Mouse (Mus musculus): Measurements from ENCODE around the gene Spata2. TPM values are rescaled to one million over a fixed set of nuclear protein-coding genes. Genes with fewer than 3 reads are reported as not detected.

Gene Spata2
- polyA plus RNA-seq, 1 experiment from 2014 or later = 15.1 TPM

- Histone ChIP-seq H3K27me3 (replicated peaks; ENCODE audit: control insufficient read depth, insufficient read depth, low read length) (no peaks in the 10 kb centered on the region), H3K4me2 (ENCODE audit: low read length) (no peak overlapping the region), H3K9ac (ENCODE audit: low read length) (no peak overlapping the region), H3K9me3 (ENCODE audit: control insufficient read depth, low read length) (no peaks in the 10 kb centered on the region), H3K4me3 (ENCODE audit: low read depth, low read length) (no peak overlapping the region), H3K27ac (ENCODE audit: low read depth) (no peak overlapping the region), H3K36me3 (ENCODE audit: control insufficient read depth, insufficient read depth, low read length) (peaks cover 33% of the 10 kb centered on the region), H3K4me1 (replicated peaks; ENCODE audit: control insufficient read depth, insufficient read depth, low read length) (peaks cover 9% of the 10 kb centered on the region)
- 86% methylated on average over 6 of the region's 6 CpGs for WGBS
- DNase-seq (ENCODE audit: low spot score) (no peak), ATAC-seq (replicated peaks; ENCODE audit: low FRiP score, low TSS enrichment, low read depth) (no peak)
Observed at GRCm38 (mm10) chr2:167487994-167488393, 4.7 kb downstream of the Spata2 start.

- Histone ChIP-seq H3K9ac (ENCODE audit: low read length) (no peak overlapping the region), H3K36me3 (ENCODE audit: control insufficient read depth, insufficient read depth, low read length) (peaks cover 37% of the 10 kb centered on the region), H3K4me2 (ENCODE audit: low read length) (no peak overlapping the region), H3K27me3 (replicated peaks; ENCODE audit: control insufficient read depth, insufficient read depth, low read length) (no peaks in the 10 kb centered on the region), H3K4me3 (ENCODE audit: low read depth, low read length) (no peak overlapping the region), H3K9me3 (ENCODE audit: control insufficient read depth, low read length) (no peaks in the 10 kb centered on the region), H3K27ac (ENCODE audit: low read depth) (no peak overlapping the region), H3K4me1 (replicated peaks; ENCODE audit: control insufficient read depth, insufficient read depth, low read length) (peaks cover 9% of the 10 kb centered on the region)
- WGBS = 94% methylated on average over 6 of the region's 6 CpGs
- no peak for DNase-seq (ENCODE audit: low spot score)
- no peak for ATAC-seq (replicated peaks; ENCODE audit: low FRiP score, low TSS enrichment, low read depth)
Observed at GRCm38 (mm10) chr2:167487551-167487950, 5.1 kb downstream of the Spata2 start.

GRCm38 (mm10) chr2:167486573-167486972, 6.1 kb downstream of the Spata2 start:
- Histone ChIP-seq H3K9ac (ENCODE audit: low read length) (no peak overlapping the region), H3K36me3 (ENCODE audit: control insufficient read depth, insufficient read depth, low read length) (peaks cover 40% of the 10 kb centered on the region), H3K4me2 (ENCODE audit: low read length) (no peak overlapping the region), H3K4me3 (ENCODE audit: low read depth, low read length) (no peak overlapping the region), H3K27ac (ENCODE audit: low read depth) (no peak overlapping the region), H3K27me3 (replicated peaks; ENCODE audit: control insufficient read depth, insufficient read depth, low read length) (no peaks in the 10 kb centered on the region), H3K9me3 (ENCODE audit: control insufficient read depth, low read length) (no peaks in the 10 kb centered on the region), H3K4me1 (replicated peaks; ENCODE audit: control insufficient read depth, insufficient read depth, low read length) (peaks cover 3% of the 10 kb centered on the region)
- DNase-seq (ENCODE audit: low spot score) = no peak
- WGBS = 93% methylated on average over 4 of the region's 4 CpGs
- ATAC-seq (replicated peaks; ENCODE audit: low FRiP score, low TSS enrichment, low read depth) = no peak

- Histone ChIP-seq H3K9ac (ENCODE audit: low read length) (no peak overlapping the region), H3K4me2 (ENCODE audit: low read length) (no peak overlapping the region), H3K9me3 (ENCODE audit: control insufficient read depth, low read length) (no peaks in the 10 kb centered on the region), H3K4me3 (ENCODE audit: low read depth, low read length) (no peak overlapping the region), H3K36me3 (ENCODE audit: control insufficient read depth, insufficient read depth, low read length) (peaks cover 40% of the 10 kb centered on the region), H3K27me3 (replicated peaks; ENCODE audit: control insufficient read depth, insufficient read depth, low read length) (no peaks in the 10 kb centered on the region), H3K27ac (ENCODE audit: low read depth) (no peak overlapping the region), H3K4me1 (replicated peaks; ENCODE audit: control insufficient read depth, insufficient read depth, low read length) (no peaks in the 10 kb centered on the region)
- DNase-seq (ENCODE audit: low spot score) (no peak), ATAC-seq (replicated peaks; ENCODE audit: low FRiP score, low TSS enrichment, low read depth) (no peak)
- WGBS = 91% methylated on average over 7 of the region's 7 CpGs
Observed at GRCm38 (mm10) chr2:167485501-167486377, 6.9 kb downstream of the Spata2 start.

- no peaks in the 10 kb centered on the region for H3K27me3 ChIP-seq (replicated peaks; ENCODE audit: control insufficient read depth, insufficient read depth, low read length)
- no peak overlapping the region for H3K9ac ChIP-seq (ENCODE audit: low read length)
- DNase-seq (ENCODE audit: low spot score) (no peak), ATAC-seq (replicated peaks; ENCODE audit: low FRiP score, low TSS enrichment, low read depth) (no peak)
- H3K36me3 ChIP-seq (ENCODE audit: control insufficient read depth, insufficient read depth, low read length) = peaks cover 40% of the 10 kb centered on the region
- H3K9me3 ChIP-seq (ENCODE audit: control insufficient read depth, low read length) = no peaks in the 10 kb centered on the region
- H3K27ac ChIP-seq (ENCODE audit: low read depth) = no peak overlapping the region
- H3K4me2 ChIP-seq (ENCODE audit: low read length) = no peak overlapping the region
- no peaks in the 10 kb centered on the region for H3K4me1 ChIP-seq (replicated peaks; ENCODE audit: control insufficient read depth, insufficient read depth, low read length)
- WGBS = 97% methylated on average over 11 of the region's 11 CpGs
- no peak overlapping the region for H3K4me3 ChIP-seq (ENCODE audit: low read depth, low read length)
Observed at GRCm38 (mm10) chr2:167484932-167485331, 7.8 kb downstream of the Spata2 start.

GRCm38 (mm10) chr2:167483827-167484410, 8.8 kb downstream of the Spata2 start:
- no peak for DNase-seq (ENCODE audit: low spot score)
- Histone ChIP-seq H3K27ac (ENCODE audit: low read depth) (no peak overlapping the region), H3K9ac (ENCODE audit: low read length) (no peak overlapping the region), H3K27me3 (replicated peaks; ENCODE audit: control insufficient read depth, insufficient read depth, low read length) (no peaks in the 10 kb centered on the region), H3K9me3 (ENCODE audit: control insufficient read depth, low read length) (no peaks in the 10 kb centered on the region), H3K4me3 (ENCODE audit: low read depth, low read length) (no peak overlapping the region), H3K4me1 (replicated peaks; ENCODE audit: control insufficient read depth, insufficient read depth, low read length) (no peaks in the 10 kb centered on the region), H3K36me3 (ENCODE audit: control insufficient read depth, insufficient read depth, low read length) (peaks cover 40% of the 10 kb centered on the region), H3K4me2 (ENCODE audit: low read length) (no peak overlapping the region)
- 93% methylated on average over 24 of the region's 24 CpGs for WGBS
- no peak for ATAC-seq (replicated peaks; ENCODE audit: low FRiP score, low TSS enrichment, low read depth)

- Histone ChIP-seq H3K4me2 (ENCODE audit: low read length) (no peak overlapping the region), H3K4me1 (replicated peaks; ENCODE audit: control insufficient read depth, insufficient read depth, low read length) (no peaks in the 10 kb centered on the region), H3K27ac (ENCODE audit: low read depth) (no peak overlapping the region), H3K4me3 (ENCODE audit: low read depth, low read length) (no peak overlapping the region), H3K9me3 (ENCODE audit: control insufficient read depth, low read length) (no peaks in the 10 kb centered on the region), H3K9ac (ENCODE audit: low read length) (no peak overlapping the region), H3K27me3 (replicated peaks; ENCODE audit: control insufficient read depth, insufficient read depth, low read length) (no peaks in the 10 kb centered on the region), H3K36me3 (ENCODE audit: control insufficient read depth, insufficient read depth, low read length) (peaks cover 40% of the 10 kb centered on the region)
- ATAC-seq (replicated peaks; ENCODE audit: low FRiP score, low TSS enrichment, low read depth) = no peak
- 93% methylated on average over 27 of the region's 27 CpGs for WGBS
- no peak for DNase-seq (ENCODE audit: low spot score)
Observed at GRCm38 (mm10) chr2:167483081-167483826, 9.4 kb downstream of the Spata2 start.

GRCm38 (mm10) chr2:167482681-167483080, 10.0 kb downstream of the Spata2 start:
- H3K27me3 ChIP-seq (replicated peaks; ENCODE audit: control insufficient read depth, insufficient read depth, low read length) = no peaks in the 10 kb centered on the region
- no peak overlapping the region for H3K4me2 ChIP-seq (ENCODE audit: low read length)
- DNase-seq (ENCODE audit: low spot score) (no peak), ATAC-seq (replicated peaks; ENCODE audit: low FRiP score, low TSS enrichment, low read depth) (no peak)
- H3K9ac ChIP-seq (ENCODE audit: low read length) = no peak overlapping the region
- no peak overlapping the region for H3K27ac ChIP-seq (ENCODE audit: low read depth)
- no peak overlapping the region for H3K4me3 ChIP-seq (ENCODE audit: low read depth, low read length)
- no peaks in the 10 kb centered on the region for H3K9me3 ChIP-seq (ENCODE audit: control insufficient read depth, low read length)
- H3K36me3 ChIP-seq (ENCODE audit: control insufficient read depth, insufficient read depth, low read length) = peaks cover 39% of the 10 kb centered on the region
- 85% methylated on average over 4 of the region's 4 CpGs for WGBS
- no peaks in the 10 kb centered on the region for H3K4me1 ChIP-seq (replicated peaks; ENCODE audit: control insufficient read depth, insufficient read depth, low read length)
